ENCODE assay signal across 21 mouse cellular contexts in genomic region chr7:132377913-132378312, GRCm38 (mm10).
A peak's percentile ranks its signal among the peaks of the same experiment; 100 is the strongest.
DNase-seq lines count a peak whose midpoint lies in the region; ATAC-seq lines count a peak whose summit lies in the region.
"Had no signal": no experiment of that assay in that cellular context is flagged by ENCODE, and none has a peak within 500 bp of the region (broad histone marks: within the 10 kb centered on the region; RNA-seq: fewer than 3 reads in every experiment).

No protein-coding gene starts in this region.

- no peak overlapping the region for H3K27ac ChIP-seq in neural tube, embryonic 11.5 days (ENCODE audit: low read depth, low read length)
- H3K27ac ChIP-seq: embryonic facial prominence, embryonic 10.5 days; forebrain, embryonic 15.5 days; liver, embryonic 13.5 days; lung, embryonic 15.5 days had no signal

- ATAC-seq in neural tube, embryonic 11.5 days (ENCODE audit: insufficient read depth, low FRiP score, low TSS enrichment), result no peak
- ATAC-seq: activated CD4-positive, CD25-positive, alpha-beta regulatory T cell, adult 4 months; forebrain, embryonic 15.5 days; Patski had no signal

- H3K4me2 ChIP-seq in neural tube, embryonic 11.5 days (ENCODE audit: low read depth), result no peak overlapping the region
- H3K4me2 ChIP-seq: forebrain, embryonic 15.5 days; heart, embryonic 11.5 days; liver, embryonic 13.5 days; lung, embryonic 15.5 days had no signal

- H3K9ac ChIP-seq in neural tube, embryonic 11.5 days (ENCODE audit: low read length), result no peak overlapping the region
- H3K9ac ChIP-seq: forebrain, embryonic 15.5 days; liver, embryonic 13.5 days; lung, embryonic 15.5 days had no signal

- DNase-seq in embryo, embryonic 10.5 days (ENCODE audit: low spot score), result peak; percentile 28
- no peak for DNase-seq in embryo, embryonic 10 days (ENCODE audit: low spot score)
- peak; percentile 57 for DNase-seq in neural tube, embryonic 11.5 days (ENCODE audit: low spot score)
- DNase-seq in neural tube, embryonic 10.5 days (ENCODE audit: extremely low spot score, low spot score), result no peak
- DNase-seq in layer of hippocampus, adult 8-10 months (ENCODE audit: low spot score in 2 of 2), result peak; percentile 54
- DNase-seq in frontal cortex, postnatal 36 days (ENCODE audit: low spot score in 2 of 2), result no peak
- no peak for DNase-seq in B cell, adult 2 months
- DNase-seq: adrenal gland, postnatal 36 days; heart, postnatal 14 days; kidney, adult 18-20 months; kidney, postnatal 14 days; liver, embryonic 13.5 days; midbrain, embryonic 14.5 days; right cerebral cortex, postnatal 4 days; thymus, postnatal 4 days had no signal

- WGBS in neural tube, embryonic 11.5 days, result 59% methylated on average over 6 of the region's 6 CpGs

- no peaks in the 10 kb centered on the region for H3K9me3 ChIP-seq in neural tube, embryonic 11.5 days (ENCODE audit: control insufficient read depth, low read length)
- H3K9me3 ChIP-seq: embryonic facial prominence, embryonic 10.5 days; forebrain, embryonic 15.5 days; liver, embryonic 13.5 days; lung, embryonic 15.5 days had no signal

- H3K4me3 ChIP-seq in neural tube, embryonic 11.5 days (ENCODE audit: low read depth, low read length), result no peak overlapping the region
- H3K4me3 ChIP-seq: embryonic facial prominence, embryonic 10.5 days; forebrain, embryonic 15.5 days; liver, embryonic 13.5 days; lung, embryonic 15.5 days had no signal

- peaks cover 12% of the 10 kb centered on the region for H3K4me1 ChIP-seq in neural tube, embryonic 11.5 days (ENCODE audit: control insufficient read depth, insufficient read depth, low read length)
- H3K4me1 ChIP-seq: liver, embryonic 13.5 days; lung, embryonic 15.5 days had no signal

- H3K36me3 ChIP-seq in neural tube, embryonic 11.5 days (ENCODE audit: control insufficient read depth, insufficient read depth, low read length), result no peaks in the 10 kb centered on the region
- H3K36me3 ChIP-seq: embryonic facial prominence, embryonic 10.5 days; forebrain, embryonic 15.5 days; liver, embryonic 13.5 days; lung, embryonic 15.5 days had no signal

- H3K27me3 ChIP-seq in neural tube, embryonic 11.5 days (ENCODE audit: control insufficient read depth, insufficient read depth, low read length), result no peaks in the 10 kb centered on the region
- H3K27me3 ChIP-seq: forebrain, embryonic 15.5 days; lung, embryonic 15.5 days; Patski had no signal

Comparison
In these comparisons a context has a peak if more than half of its experiments do, and no peak if none do; other contexts are left out.
1. DNase-seq: peak in embryo, embryonic 10.5 days (single experiment), neural tube, embryonic 11.5 days (single experiment) and layer of hippocampus, adult 8-10 months (2 of 2); none in embryo, embryonic 10 days (single experiment), neural tube, embryonic 10.5 days (single experiment), frontal cortex, postnatal 36 days (0 of 2) and B cell, adult 2 months (0 of 2).